Mouse (Mus musculus): Measurements from ENCODE around the gene Lsm10.

Lsm10 gene

GRCm38 (mm10) chr4:126096464-126097111, at the start of gene Lsm10:
Gene Lsm10 (plus strand): TSS chr4:126096623.
- DNase-seq (ENCODE audit: low read depth, low spot score): peak; percentile 97

GRCm38 (mm10) chr4:126046851-126047585, 49.4 kb upstream of the Lsm10 start, which contains the start of gene Mrps15:
Gene Mrps15 (plus strand): TSS chr4:126046925.
- peak; percentile 88 for DNase-seq (ENCODE audit: low read depth, low spot score)

- DNase-seq (ENCODE audit: low read depth, low spot score): no peak
Measured at GRCm38 (mm10) chr4:126051617-126052016, 44.8 kb upstream of the Lsm10 start.

- peak; percentile 11 for DNase-seq (ENCODE audit: low read depth, low spot score)
Measured at GRCm38 (mm10) chr4:126057207-126058133, 39.0 kb upstream of the Lsm10 start.

GRCm38 (mm10) chr4:126058134-126058996, 38.1 kb upstream of the Lsm10 start, which contains the start of gene Oscp1:
Gene Oscp1 (plus strand): TSS chr4:126058565.
- DNase-seq (ENCODE audit: low read depth, low spot score): peak; percentile 93

GRCm38 (mm10) chr4:126058997-126059362, 37.4 kb upstream of the Lsm10 start:
- DNase-seq (ENCODE audit: low read depth, low spot score): no peak

GRCm38 (mm10) chr4:126062856-126063255, 33.6 kb upstream of the Lsm10 start:
- no peak for DNase-seq (ENCODE audit: low read depth, low spot score)

- DNase-seq (ENCODE audit: low read depth, low spot score): no peak
Measured at GRCm38 (mm10) chr4:126065241-126065640, 31.2 kb upstream of the Lsm10 start.

GRCm38 (mm10) chr4:126067401-126068077, 28.9 kb upstream of the Lsm10 start:
- no peak for DNase-seq (ENCODE audit: low read depth, low spot score)

GRCm38 (mm10) chr4:126068842-126069241, 27.6 kb upstream of the Lsm10 start:
- no peak for DNase-seq (ENCODE audit: low read depth, low spot score)

- DNase-seq (ENCODE audit: low read depth, low spot score): no peak
Measured at GRCm38 (mm10) chr4:126077833-126078232, 18.6 kb upstream of the Lsm10 start.

GRCm38 (mm10) chr4:126079266-126079665, 17.2 kb upstream of the Lsm10 start:
- no peak for DNase-seq (ENCODE audit: low read depth, low spot score)

GRCm38 (mm10) chr4:126081601-126082000, 14.8 kb upstream of the Lsm10 start:
- no peak for DNase-seq (ENCODE audit: low read depth, low spot score)

- no peak for DNase-seq (ENCODE audit: low read depth, low spot score)
Measured at GRCm38 (mm10) chr4:126083021-126083420, 13.4 kb upstream of the Lsm10 start.

- DNase-seq (ENCODE audit: low read depth, low spot score): no peak
Measured at GRCm38 (mm10) chr4:126084382-126084781, 12.0 kb upstream of the Lsm10 start.

- DNase-seq (ENCODE audit: low read depth, low spot score): peak; percentile 85
Measured at GRCm38 (mm10) chr4:126085996-126086576, 10.3 kb upstream of the Lsm10 start.

GRCm38 (mm10) chr4:126090101-126090847, 6.1 kb upstream of the Lsm10 start:
- DNase-seq (ENCODE audit: low read depth, low spot score): peak; percentile 53

GRCm38 (mm10) chr4:126090848-126091124, 5.6 kb upstream of the Lsm10 start:
- DNase-seq (ENCODE audit: low read depth, low spot score): no peak

GRCm38 (mm10) chr4:126091873-126092272, 4.5 kb upstream of the Lsm10 start:
- no peak for DNase-seq (ENCODE audit: low read depth, low spot score)

Measured in CD4-positive helper T cell, adult 2 months (primary cell).